Mouse (Mus musculus): ENCODE measurements around the gene Zfp940. TPM values are rescaled to one million over a fixed set of nuclear protein-coding genes. Genes with fewer than 3 reads are reported as not detected.
"Not testable (repeated sequence)": the region's sequence is repeated elsewhere in the genome, so short reads cannot be mapped to it uniquely, and the experiment has no call there.

Gene Zfp940
- polyA plus RNA-seq (2011; ENCODE audit: insufficient read depth, insufficient read length, low replicate concordance, missing spikeins) = 0.34 and 6.7 TPM in 2 replicates

DNA sequence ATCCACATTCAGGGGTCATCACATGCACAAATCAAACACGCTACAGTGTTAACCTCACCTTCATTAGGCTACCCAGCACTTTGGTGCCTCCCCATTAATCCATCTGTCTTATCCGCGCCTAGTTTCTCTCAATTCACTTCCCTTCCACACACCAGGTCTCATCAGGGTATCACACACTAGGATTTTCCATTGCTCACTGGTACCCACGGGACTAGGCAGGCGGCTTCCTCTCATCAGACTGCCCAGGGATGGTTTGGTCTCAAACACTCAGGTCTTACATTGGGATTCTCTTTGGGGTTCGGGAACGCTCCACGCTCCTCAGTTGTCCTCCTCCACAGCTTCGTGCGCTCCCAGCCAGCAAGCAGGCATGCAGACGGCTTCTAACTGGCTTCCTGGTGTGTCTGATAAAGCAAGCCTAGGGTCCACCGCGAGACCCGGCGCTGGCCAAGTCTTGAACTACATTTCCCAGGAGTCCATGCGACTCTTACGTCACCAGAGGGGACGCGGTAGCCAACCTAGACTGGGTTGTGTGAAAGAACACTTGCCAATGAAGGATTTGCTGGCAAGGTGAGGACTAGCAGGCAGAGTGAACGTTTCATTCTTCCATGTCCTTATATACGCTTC lies at the start of gene Zfp940:
Gene Zfp940 (minus strand): TSS at position 451 of the 624 bp plus-strand sequence.
- Histone ChIP-seq H3K4me1 (ENCODE audit: control insufficient read depth, insufficient read depth, low read length) (peaks cover 2% of the 10 kb centered on the region; the same call in 1 of the 2 replicates), H3K27ac (ENCODE audit: control insufficient read depth, insufficient read depth, low read depth, low read length, poor library complexity) (no peak within 1 kb of the TSS), H3K4me3 (replicated peaks; ENCODE audit: control insufficient read depth, low read depth, low read length) (peak within 1 kb of the TSS; percentile 76)
- no peak for TF ChIP-seq POLR2A (IDR thresholded peaks at IDR 0.05; ENCODE audit: borderline replicate concordance, control insufficient read depth, low read depth, low read length)
- TF ChIP-seq CTCF (IDR thresholded peaks at IDR 0.05; ENCODE audit: control insufficient read depth, insufficient read depth, low read length) = no peak
- 1% methylated on average over 21 of the region's 21 CpGs for WGBS

DNA sequence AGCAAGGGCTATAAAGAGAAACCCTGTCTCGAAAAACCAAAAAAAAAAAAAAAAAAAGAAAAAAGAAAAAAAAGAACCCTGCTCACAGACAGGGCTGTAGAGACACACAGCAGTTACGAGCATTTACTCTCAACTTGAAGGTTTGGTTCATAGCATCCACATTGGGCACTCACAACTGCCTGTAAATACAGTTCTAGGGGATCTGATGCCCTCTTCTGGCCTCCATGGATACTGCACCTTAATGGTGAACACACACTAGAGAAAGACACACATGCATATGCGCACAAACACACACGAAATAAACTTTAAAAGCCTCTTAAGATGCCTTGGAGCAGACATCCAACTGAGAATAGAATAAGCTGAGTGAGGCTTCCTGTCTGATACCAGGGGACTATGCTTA lies 44.9 kb upstream of the Zfp940 start:
- Histone ChIP-seq H3K27ac (ENCODE audit: control insufficient read depth, insufficient read depth, low read depth, low read length, poor library complexity) (no peak overlapping the region), H3K4me3 (replicated peaks; ENCODE audit: control insufficient read depth, low read depth, low read length) (no peak overlapping the region), H3K4me1 (ENCODE audit: control insufficient read depth, insufficient read depth, low read length) (no peaks in the 10 kb centered on the region)
- TF ChIP-seq CTCF (IDR thresholded peaks at IDR 0.05; ENCODE audit: control insufficient read depth, insufficient read depth, low read length) (no peak), POLR2A (IDR thresholded peaks at IDR 0.05; ENCODE audit: borderline replicate concordance, control insufficient read depth, low read depth, low read length) (no peak)
- WGBS = 75% methylated on average over 4 of the region's 4 CpGs

DNA sequence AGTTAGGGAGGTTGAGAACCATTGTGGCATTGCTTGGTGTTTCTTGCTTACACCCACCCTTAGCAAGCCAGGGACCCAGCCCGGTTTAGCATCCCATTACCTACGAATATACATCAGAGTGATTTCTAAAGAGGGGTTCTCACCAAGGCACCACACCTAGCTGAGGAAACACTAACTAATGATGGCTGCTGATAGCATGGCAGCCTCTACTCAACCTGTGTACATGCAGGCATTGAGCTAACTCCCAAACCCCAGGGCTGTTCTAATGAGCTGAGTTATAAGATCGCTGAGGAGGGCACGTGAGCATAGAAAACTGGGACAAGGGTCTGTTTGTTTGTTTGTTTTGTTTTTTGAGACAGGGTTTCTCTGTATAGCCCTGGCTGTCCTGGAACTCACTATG lies 39.3 kb upstream of the Zfp940 start:
- WGBS = 85% methylated on average over 4 of the region's 4 CpGs
- Histone ChIP-seq H3K4me3 (replicated peaks; ENCODE audit: control insufficient read depth, low read depth, low read length) (no peak overlapping the region), H3K4me1 (ENCODE audit: control insufficient read depth, insufficient read depth, low read length) (no peaks in the 10 kb centered on the region), H3K27ac (ENCODE audit: control insufficient read depth, insufficient read depth, low read depth, low read length, poor library complexity) (no peak overlapping the region)
- TF ChIP-seq CTCF (IDR thresholded peaks at IDR 0.05; ENCODE audit: control insufficient read depth, insufficient read depth, low read length) (no peak), POLR2A (IDR thresholded peaks at IDR 0.05; ENCODE audit: borderline replicate concordance, control insufficient read depth, low read depth, low read length) (no peak)

DNA sequence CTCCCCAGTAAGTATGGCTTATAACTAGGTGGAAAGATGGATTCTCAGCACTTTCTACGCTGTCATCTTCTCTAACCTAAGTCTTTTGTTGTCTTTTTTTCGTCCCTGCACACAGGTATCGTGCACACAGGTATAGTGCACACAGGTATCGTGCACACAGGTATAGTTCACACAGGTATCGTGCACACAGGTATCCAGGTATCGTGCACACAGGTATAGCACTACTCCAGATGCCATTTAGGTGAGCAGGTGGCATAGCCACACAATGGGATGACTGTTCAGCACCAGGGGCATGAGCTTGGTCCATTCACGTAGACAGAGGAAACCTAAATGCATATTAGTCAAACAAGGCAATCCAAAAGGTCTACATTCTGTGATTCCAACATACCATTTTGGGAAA lies 37.0 kb upstream of the Zfp940 start:
- H3K4me1 ChIP-seq (ENCODE audit: control insufficient read depth, insufficient read depth, low read length) = no peaks in the 10 kb centered on the region
- TF ChIP-seq CTCF (IDR thresholded peaks at IDR 0.05; ENCODE audit: control insufficient read depth, insufficient read depth, low read length) (no peak), POLR2A (IDR thresholded peaks at IDR 0.05; ENCODE audit: borderline replicate concordance, control insufficient read depth, low read depth, low read length) (no peak)
- 88% methylated on average over 7 of the region's 7 CpGs for WGBS
- H3K27ac ChIP-seq (ENCODE audit: control insufficient read depth, insufficient read depth, low read depth, low read length, poor library complexity) = no peak overlapping the region
- H3K4me3 ChIP-seq (replicated peaks; ENCODE audit: control insufficient read depth, low read depth, low read length) = no peak overlapping the region

DNA sequence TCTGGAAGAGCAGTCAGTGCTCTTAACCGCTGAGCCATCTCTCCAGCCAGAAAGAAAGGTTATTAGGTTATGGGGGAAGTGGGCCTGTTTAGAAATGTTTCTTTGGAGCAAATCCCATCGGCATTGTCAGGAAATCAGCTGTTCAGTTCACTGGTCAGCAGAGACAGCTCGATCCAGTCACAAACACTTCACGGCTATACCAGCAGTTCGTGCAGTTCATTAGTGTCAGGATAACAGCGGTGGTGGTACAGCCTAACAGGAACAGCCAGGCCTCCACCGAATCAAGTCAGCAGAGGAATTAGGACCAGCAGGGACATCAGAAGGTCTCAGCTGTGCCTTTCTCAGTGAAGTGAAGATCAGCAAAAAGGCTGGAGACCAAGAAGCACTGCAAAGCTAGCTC lies 27.4 kb upstream of the Zfp940 start:
- TF ChIP-seq CTCF (IDR thresholded peaks at IDR 0.05; ENCODE audit: control insufficient read depth, insufficient read depth, low read length) (no peak), POLR2A (IDR thresholded peaks at IDR 0.05; ENCODE audit: borderline replicate concordance, control insufficient read depth, low read depth, low read length) (no peak)
- Histone ChIP-seq H3K4me1 (ENCODE audit: control insufficient read depth, insufficient read depth, low read length) (no peaks in the 10 kb centered on the region), H3K27ac (ENCODE audit: control insufficient read depth, insufficient read depth, low read depth, low read length, poor library complexity) (no peak overlapping the region), H3K4me3 (replicated peaks; ENCODE audit: control insufficient read depth, low read depth, low read length) (no peak overlapping the region)
- 83% methylated on average over 7 of the region's 7 CpGs for WGBS

GRCm38 (mm10) chr7:29880056-29880455 lies 26.6 kb upstream of the Zfp940 start:
- Histone ChIP-seq H3K27ac (ENCODE audit: control insufficient read depth, insufficient read depth, low read depth, low read length, poor library complexity) (no peak overlapping the region), H3K4me3 (replicated peaks; ENCODE audit: control insufficient read depth, low read depth, low read length) (no peak overlapping the region), H3K4me1 (ENCODE audit: control insufficient read depth, insufficient read depth, low read length) (no peaks in the 10 kb centered on the region)
- WGBS = 77% methylated on average over 7 of the region's 7 CpGs
- TF ChIP-seq POLR2A (IDR thresholded peaks at IDR 0.05; ENCODE audit: borderline replicate concordance, control insufficient read depth, low read depth, low read length) (no peak), CTCF (IDR thresholded peaks at IDR 0.05; ENCODE audit: control insufficient read depth, insufficient read depth, low read length) (no peak)

GRCm38 (mm10) chr7:29877561-29877960 lies 24.1 kb upstream of the Zfp940 start:
- not testable (repeated sequence) for H3K27ac ChIP-seq (ENCODE audit: control insufficient read depth, insufficient read depth, low read depth, low read length, poor library complexity); H3K4me1 ChIP-seq (ENCODE audit: control insufficient read depth, insufficient read depth, low read length)
- 86% methylated on average over 9 of the region's 9 CpGs for WGBS

GRCm38 (mm10) chr7:29874256-29874655 lies 20.8 kb upstream of the Zfp940 start:
- Histone ChIP-seq H3K4me3 (replicated peaks; ENCODE audit: control insufficient read depth, low read depth, low read length) (no peak overlapping the region), H3K27ac (ENCODE audit: control insufficient read depth, insufficient read depth, low read depth, low read length, poor library complexity) (no peak overlapping the region), H3K4me1 (ENCODE audit: control insufficient read depth, insufficient read depth, low read length) (no peaks in the 10 kb centered on the region)
- WGBS = 87% methylated on average over 10 of the region's 10 CpGs
- TF ChIP-seq CTCF (IDR thresholded peaks at IDR 0.05; ENCODE audit: control insufficient read depth, insufficient read depth, low read length) = no peak
- TF ChIP-seq POLR2A (IDR thresholded peaks at IDR 0.05; ENCODE audit: borderline replicate concordance, control insufficient read depth, low read depth, low read length) = no peak

More at GRCm38 (mm10) chr7:29877561-29877960, 24.1 kb upstream of the Zfp940 start:
- H3K4me3 ChIP-seq (replicated peaks; ENCODE audit: control insufficient read depth, low read depth, low read length) = not testable (repeated sequence)

DNA sequence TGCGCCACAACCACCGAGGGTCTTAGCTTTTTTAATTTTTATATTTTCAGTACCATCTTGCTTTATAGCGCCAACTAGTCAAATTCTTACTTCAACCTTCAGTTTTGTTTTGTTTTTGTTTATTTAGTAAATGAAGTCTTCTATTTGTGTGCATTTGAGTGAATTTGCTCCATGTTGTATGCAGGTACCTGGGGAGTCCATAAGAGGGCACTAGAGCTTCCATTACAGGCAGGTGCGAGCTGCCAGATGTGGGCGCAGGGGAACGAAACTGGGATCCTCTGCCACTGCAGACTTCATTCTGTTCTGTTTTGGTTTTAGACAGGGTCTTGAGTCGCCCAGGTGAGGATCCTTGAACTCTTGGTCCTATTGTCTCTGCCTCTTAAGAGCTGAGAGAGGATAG lies 8.2 kb upstream of the Zfp940 start:
- TF ChIP-seq CTCF (IDR thresholded peaks at IDR 0.05; ENCODE audit: control insufficient read depth, insufficient read depth, low read length) = peak; percentile 23; the same call in 1 of the 2 replicates
- TF ChIP-seq POLR2A (IDR thresholded peaks at IDR 0.05; ENCODE audit: borderline replicate concordance, control insufficient read depth, low read depth, low read length) = no peak
- 84% methylated on average over 7 of the region's 7 CpGs for WGBS
- H3K27ac ChIP-seq (ENCODE audit: control insufficient read depth, insufficient read depth, low read depth, low read length, poor library complexity) = no peak overlapping the region
- H3K4me1 ChIP-seq (ENCODE audit: control insufficient read depth, insufficient read depth, low read length) = no peaks in the 10 kb centered on the region
- no peak overlapping the region for H3K4me3 ChIP-seq (replicated peaks; ENCODE audit: control insufficient read depth, low read depth, low read length)

Measured in bone marrow, adult 2 months (tissue).